Mouse (Mus musculus) ES-E14 (cell line): ENCODE results near the gene Ache. TPM values are rescaled to one million over a fixed set of nuclear protein-coding genes. Genes with fewer than 3 reads are reported as not detected.

Experiments
- DNase-seq: peaks from one replicate; pipeline ENCODE4 v3.0.0-alpha.2; 2013; ENCODE audit warnings: low read depth, low spot score
- H3K27ac ChIP-seq: 2 replicates; pipeline ENCODE4 v1.5.1; 2012; ENCODE audit warnings: low read depth, mild to moderate bottlenecking, low read length, moderate library complexity, mixed read lengths; ENCODE audit not compliant: poor library complexity, insufficient read depth, severe bottlenecking
- H3K36me3 ChIP-seq: 2 replicates; pipeline ENCODE4 v1.6.1; 2012; ENCODE audit warnings: mild to moderate bottlenecking, low read length, moderate library complexity, mixed read lengths; ENCODE audit not compliant: control insufficient read depth, poor library complexity, insufficient read depth, severe bottlenecking
- H3K4me1 ChIP-seq, 2 experiments: fragments of 150-350 bp in 1 of 2; sonication (generic) in 1 of 2; 2 replicates each; pipeline ENCODE4 v1.6.1; 2012; ENCODE audit warnings: low read length in 2 of 2, mild to moderate bottlenecking in 1 of 2, mixed read lengths in 1 of 2; ENCODE audit not compliant: control insufficient read depth in 2 of 2, insufficient read depth in 2 of 2, poor library complexity in 1 of 2
- H3K4me3 ChIP-seq, 2 experiments: fragments of 150-350 bp in 1 of 2; sonication (generic) in 1 of 2; 2 replicates each; pipeline ENCODE4 v1.5.1; 2012; ENCODE audit warnings: low read length in 2 of 2, low read depth in 1 of 2, mild to moderate bottlenecking in 1 of 2, mixed read lengths in 1 of 2; ENCODE audit not compliant: insufficient read depth in 1 of 2, poor library complexity in 1 of 2, severe bottlenecking in 1 of 2
- H3K9ac ChIP-seq: 2 replicates; pipeline ENCODE4 v1.6.1; 2012; ENCODE audit warnings: low read depth, mild to moderate bottlenecking, low read length, mixed read lengths; ENCODE audit not compliant: poor library complexity, insufficient read depth, severe bottlenecking
- H3K9me3 ChIP-seq: fragments of 150-350 bp; sonication (generic); 2 replicates; pipeline ENCODE4 v1.6.1; 2012; ENCODE audit warnings: low read depth, mild to moderate bottlenecking, low read length; ENCODE audit not compliant: control insufficient read depth, insufficient read depth
- CHD2 ChIP-seq: IDR thresholded peaks from 2 replicates; pipeline ENCODE4 v1.6.1; 2014; ENCODE audit warnings: mild to moderate bottlenecking, low read depth, low read length, inconsistent platforms
- HCFC1 ChIP-seq: IDR thresholded peaks from 2 replicates; pipeline ENCODE4 v1.6.1; 2012; ENCODE audit warnings: low read length, inconsistent platforms, borderline replicate concordance; ENCODE audit not compliant: insufficient read depth
- MAFK ChIP-seq: IDR thresholded peaks from 2 replicates; pipeline ENCODE4 v1.6.1; 2014; ENCODE audit warnings: mild to moderate bottlenecking, low read depth, low read length, inconsistent platforms; ENCODE audit not compliant: insufficient read depth
- ZC3H11A ChIP-seq: IDR thresholded peaks from 2 replicates; pipeline ENCODE4 v1.6.1; 2012; ENCODE audit warnings: low read depth, mild to moderate bottlenecking, inconsistent platforms, low read length, borderline replicate concordance
- ZNF384 ChIP-seq: IDR thresholded peaks from 2 replicates; pipeline ENCODE4 v1.6.1; 2012; ENCODE audit warnings: low read depth, low read length, inconsistent platforms
- in situ Hi-C, 2 experiments: fragments of 600-800 bp; cut with MboI; formaldehyde crosslinking; loops; one replicate each; pipeline ENCODE4 v1.15.1; 2025; ENCODE audit warnings: low sequenced_read_pairs in 2 of 2, inconsistent platforms in 1 of 2; ENCODE audit not compliant: unreplicated experiment in 2 of 2
- total RNA-seq: library from RNA; depleted of rRNA; stranded (reverse); fragments of 300-350 nt; gene quantifications from 2 replicates; pipeline ENCODE4 v1.2.3, GENCODE M21; 2012

Gene Ache
- total RNA-seq, 1 experiment, result 0.31 TPM

GRCm38 (mm10) chr5:137294744-137295093, 7.4 kb downstream of the Ache start:
- H3K4me1 ChIP-seq, result peaks cover 0 to 9% of the 10 kb centered on the region in 2 experiments; a peak in 1 of 4 replicates
- no peaks in the 10 kb centered on the region for H3K9me3 ChIP-seq
- peaks cover 51% of the 10 kb centered on the region for H3K36me3 ChIP-seq
- peak overlapping the region; percentile 70 to 86 for H3K4me3 ChIP-seq
- no peak for DNase-seq
- peak overlapping the region; percentile 91 for H3K9ac ChIP-seq
- peak overlapping the region; percentile 78 for H3K27ac ChIP-seq
- in situ Hi-C loops, result no loop called here
- TF ChIP-seq ZNF384, result no peak
- TF ChIP-seq MAFK, result no peak
- no peak for TF ChIP-seq HCFC1
- no peak for TF ChIP-seq ZC3H11A
- TF ChIP-seq CHD2, result no peak

DNA sequence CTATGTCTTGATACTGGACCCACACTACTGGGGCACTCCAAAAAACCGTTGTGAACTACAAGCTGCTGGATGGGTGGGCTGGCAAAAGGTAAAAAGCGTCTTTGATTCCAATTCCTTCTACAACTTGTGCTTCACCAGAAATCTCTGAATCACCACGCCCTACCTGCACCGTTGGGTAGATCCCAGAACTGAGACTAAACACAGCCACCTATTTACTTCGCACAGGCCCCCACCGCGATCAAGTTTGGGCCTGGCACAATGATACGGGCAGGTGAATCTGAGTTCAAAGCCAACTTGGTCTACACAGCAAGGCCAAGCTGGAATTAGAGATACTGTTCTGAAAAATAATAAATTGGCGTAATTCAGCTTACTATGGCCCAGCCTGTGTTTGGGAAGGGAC, 8.0 kb downstream of the Ache start:
- H3K9me3 ChIP-seq, result no peaks in the 10 kb centered on the region
- peak overlapping the region; percentile 70 to 86 for H3K4me3 ChIP-seq
- peaks cover 57% of the 10 kb centered on the region for H3K36me3 ChIP-seq
- TF ChIP-seq ZC3H11A (no peak), MAFK (no peak), HCFC1 (no peak), CHD2 (no peak), ZNF384 (no peak)
- H3K27ac ChIP-seq, result peak overlapping the region; percentile 78; the same call in 1 of the 2 replicates
- peak overlapping the region; percentile 91; the same call in 1 of the 2 replicates for H3K9ac ChIP-seq
- peaks cover 0 to 6% of the 10 kb centered on the region in 2 experiments; a peak in 1 of 4 replicates for H3K4me1 ChIP-seq
- in situ Hi-C loops, result no loop called here
- DNase-seq, result no peak

DNA sequence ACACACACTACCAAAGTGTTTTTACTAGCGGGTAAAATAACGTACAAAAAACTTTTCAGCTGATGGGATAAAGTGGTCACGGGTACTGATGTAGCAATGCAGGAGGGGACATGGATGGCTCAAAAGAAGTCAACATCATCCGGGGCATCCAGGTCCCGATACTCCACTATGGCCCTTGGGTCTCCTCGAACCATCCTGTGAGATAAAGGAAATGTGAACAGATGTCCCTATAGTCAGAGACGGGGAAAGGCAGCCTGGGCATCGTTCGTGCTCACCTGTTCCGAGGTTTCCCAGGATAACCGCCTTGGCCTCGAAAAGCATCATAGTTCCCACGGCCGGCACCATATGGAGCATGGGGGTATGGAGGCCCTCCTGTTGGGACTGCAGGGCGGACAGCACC, 8.4 kb downstream of the Ache start:
- H3K9ac ChIP-seq, result no peak overlapping the region
- H3K4me1 ChIP-seq, result peaks cover 0 to 5% of the 10 kb centered on the region in 2 experiments; a peak in 1 of 4 replicates
- peak overlapping the region in 1 of 2 experiments; percentile 70; a peak in 1 of 4 replicates for H3K4me3 ChIP-seq
- in situ Hi-C loops, result no loop called here
- no peaks in the 10 kb centered on the region for H3K9me3 ChIP-seq
- TF ChIP-seq CHD2 (no peak), HCFC1 (no peak), ZC3H11A (no peak), ZNF384 (no peak), MAFK (no peak)
- DNase-seq, result no peak
- H3K27ac ChIP-seq, result no peak overlapping the region
- H3K36me3 ChIP-seq, result peaks cover 61% of the 10 kb centered on the region

DNA sequence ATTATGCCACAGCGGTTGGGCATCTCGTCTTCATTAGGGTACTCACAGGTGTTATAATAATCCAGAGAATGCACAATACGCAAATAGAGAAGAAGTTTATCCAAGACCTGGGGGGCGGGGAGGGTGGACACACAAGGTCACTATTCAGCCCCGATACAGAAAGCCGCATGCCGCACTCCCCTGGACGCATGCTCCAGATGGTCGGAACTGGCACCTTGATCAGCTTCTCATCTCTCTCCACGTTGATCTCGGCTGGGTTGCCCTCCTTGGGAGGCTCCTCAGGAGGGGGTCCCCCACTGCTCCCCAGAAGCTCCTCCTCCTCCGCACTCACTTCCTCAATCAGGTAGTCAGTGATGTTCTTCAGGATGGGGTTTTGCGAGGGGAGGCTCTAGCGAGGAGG, 9.8 kb downstream of the Ache start:
- H3K4me1 ChIP-seq, result peaks cover 0 to 7% of the 10 kb centered on the region in 2 experiments; a peak in 1 of 4 replicates
- no peak for TF ChIP-seq ZNF384
- TF ChIP-seq ZC3H11A, result no peak
- no peak for TF ChIP-seq CHD2
- no peak for TF ChIP-seq MAFK
- no peak for TF ChIP-seq HCFC1
- H3K27ac ChIP-seq, result no peak overlapping the region
- DNase-seq, result no peak
- no peak overlapping the region for H3K4me3 ChIP-seq
- peaks cover 75% of the 10 kb centered on the region for H3K36me3 ChIP-seq
- H3K9me3 ChIP-seq, result no peaks in the 10 kb centered on the region
- H3K9ac ChIP-seq, result no peak overlapping the region
- in situ Hi-C loops, result no loop called here
